Mouse (Mus musculus) forebrain, embryonic 13.5 days (tissue): ENCODE data around the gene Pla2g4b. TPM values are rescaled to one million over a fixed set of nuclear protein-coding genes. Genes with fewer than 3 reads are reported as not detected.

Experiments
- ATAC-seq: fragments of 200-750 bp; cut with Nextera tagmentation; 2 replicates; pipeline ENCODE4 v1.8.0; 2017
- H3K27ac ChIP-seq: fragments of 300-500 bp; sonication (generic); 2 replicates; pipeline ENCODE4 v1.5.1; 2015; ENCODE audit warnings: inconsistent platforms, mild to moderate bottlenecking, moderate library complexity
- H3K27me3 ChIP-seq: fragments of 300-500 bp; sonication (generic); 2 replicates; pipeline ENCODE4 v1.6.1; 2015; ENCODE audit warnings: mild to moderate bottlenecking, inconsistent platforms
- H3K36me3 ChIP-seq: fragments of 300-500 bp; sonication (generic); 2 replicates; pipeline ENCODE4 v1.6.1; 2015; ENCODE audit warnings: mild to moderate bottlenecking, inconsistent platforms; ENCODE audit not compliant: poor library complexity, severe bottlenecking
- H3K4me1 ChIP-seq: fragments of 300-500 bp; sonication (generic); 2 replicates; pipeline ENCODE4 v1.6.1; 2015; ENCODE audit warnings: inconsistent platforms
- H3K4me2 ChIP-seq: fragments of 300-500 bp; sonication (generic); 2 replicates; pipeline ENCODE4 v1.6.1; 2015; ENCODE audit warnings: inconsistent platforms, mild to moderate bottlenecking, moderate library complexity
- H3K4me3 ChIP-seq: fragments of 300-500 bp; sonication (generic); 2 replicates; pipeline ENCODE4 v1.5.1; 2015; ENCODE audit warnings: mild to moderate bottlenecking, inconsistent platforms
- H3K9ac ChIP-seq: fragments of 300-500 bp; sonication (generic); 2 replicates; pipeline ENCODE4 v1.6.1; 2015; ENCODE audit warnings: mild to moderate bottlenecking, inconsistent platforms
- H3K9me3 ChIP-seq: fragments of 300-500 bp; sonication (generic); replicated peaks from 2 replicates; pipeline ENCODE4 v1.6.1; 2016; ENCODE audit warnings: inconsistent platforms
- WGBS: fragments of 180-500 bp; shearing (Covaris S2); methylation state at CpG from one replicate; pipeline ENCODE4 v1.1.7; 2015; 5-methylcytosine and 5-hydroxymethylcytosine counted together
- microRNA-seq: library from miRNA; unstranded; fragments of <30 nt; microRNA quantifications from one replicate; pipeline ENCODE4, GENCODE M21; 2016
- polyA plus RNA-seq: library from polyadenylated mRNA; unstranded; fragments of >200 nt; fragmentation: Nextera tagmentation; extraction: Ambion mirVana; gene quantifications from 2 replicates; pipeline ENCODE4 v1.2.1, GENCODE M21; 2015

Pla2g4b gene
- polyA plus RNA-seq, 1 experiment from 2014 or later: 1.5 TPM

DNA sequence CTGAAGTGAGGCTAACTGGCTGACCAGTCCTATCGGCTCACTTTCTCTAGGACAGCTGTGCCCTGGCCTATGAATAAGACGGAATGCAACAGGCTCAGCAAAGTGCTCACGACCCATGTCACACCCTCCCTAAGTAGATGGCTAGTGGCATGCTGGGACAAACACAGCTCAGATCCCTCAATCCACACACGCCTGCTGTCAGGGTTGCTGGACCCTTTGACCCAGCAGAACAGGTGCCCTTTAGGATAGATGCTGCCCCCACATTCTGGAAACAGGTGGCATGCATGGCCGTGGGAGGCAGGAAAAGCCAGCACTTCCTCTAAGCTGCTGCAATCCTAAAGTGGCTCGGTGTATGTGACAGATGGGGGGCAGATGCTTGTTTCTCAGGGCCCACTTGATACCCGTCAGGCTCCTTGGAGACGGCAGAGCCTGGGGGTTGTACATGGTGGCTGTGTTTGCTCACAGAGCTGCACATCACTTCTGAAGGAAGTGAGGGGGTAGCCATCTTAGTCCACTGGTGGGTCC is 36.3 kb downstream of the Pla2g4b start:
- Histone ChIP-seq H3K9ac (no peak overlapping the region), H3K9me3 (no peaks in the 10 kb centered on the region), H3K27me3 (peaks cover 1% of the 10 kb centered on the region), H3K4me1 (peaks cover 12% of the 10 kb centered on the region; the same call in 1 of the 2 replicates), H3K27ac (no peak overlapping the region), H3K4me2 (no peak overlapping the region), H3K4me3 (no peak overlapping the region), H3K36me3 (no peaks in the 10 kb centered on the region)
- ATAC-seq: no peak
- WGBS: 67% methylated on average over 8 of the region's 8 CpGs

- Histone ChIP-seq H3K36me3 (no peaks in the 10 kb centered on the region), H3K27me3 (peaks cover 30% of the 10 kb centered on the region)
- ATAC-seq: no peak
Observed at GRCm38 (mm10) chr2:120074096-120074495, 40.9 kb downstream of the Pla2g4b start.

DNA sequence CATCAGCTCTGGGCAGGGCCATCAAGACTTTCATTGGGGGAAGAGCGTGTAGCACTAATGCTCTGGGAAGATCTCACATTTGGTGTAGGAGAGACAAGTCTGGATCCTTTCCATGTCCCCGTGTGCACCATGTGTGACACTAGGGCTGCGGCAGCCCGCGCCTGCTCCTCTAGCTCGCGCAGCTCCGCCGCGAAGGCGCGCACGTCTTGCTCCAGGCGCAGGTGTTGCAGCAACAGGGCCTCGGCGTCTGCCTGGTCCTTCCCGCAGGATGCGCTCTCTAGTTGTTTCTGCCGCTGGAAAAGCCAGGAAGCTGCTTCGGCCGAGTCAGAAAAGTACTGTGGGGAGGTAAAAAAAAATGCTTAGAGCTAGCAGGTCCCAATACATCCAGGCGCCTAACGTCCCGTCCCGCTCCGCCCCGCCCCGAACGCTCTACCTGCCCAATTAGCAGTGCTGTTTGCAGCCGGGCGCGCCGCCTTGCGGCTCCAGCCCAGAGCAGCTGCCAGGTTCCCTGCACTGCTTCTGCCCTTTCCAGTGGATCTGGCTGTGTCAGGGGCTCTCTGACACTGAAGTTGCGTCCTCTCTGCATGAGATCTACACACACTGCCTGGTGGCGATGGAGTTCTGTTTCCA is 43.0 kb downstream of the Pla2g4b start:
- peak; percentile 70 for ATAC-seq
- peak overlapping the region; percentile 5 for H3K9ac ChIP-seq
- 1% methylated on average over 36 of the region's 36 CpGs for WGBS

More at GRCm38 (mm10) chr2:120074096-120074495, 40.9 kb downstream of the Pla2g4b start:
- H3K4me2 ChIP-seq: no peak overlapping the region
- peaks cover 14% of the 10 kb centered on the region for H3K4me1 ChIP-seq
- no peak overlapping the region for H3K27ac ChIP-seq
- no peaks in the 10 kb centered on the region for H3K9me3 ChIP-seq
- 91% methylated on average over 4 of the region's 4 CpGs for WGBS
- H3K4me3 ChIP-seq: no peak overlapping the region
- H3K9ac ChIP-seq: no peak overlapping the region

DNA sequence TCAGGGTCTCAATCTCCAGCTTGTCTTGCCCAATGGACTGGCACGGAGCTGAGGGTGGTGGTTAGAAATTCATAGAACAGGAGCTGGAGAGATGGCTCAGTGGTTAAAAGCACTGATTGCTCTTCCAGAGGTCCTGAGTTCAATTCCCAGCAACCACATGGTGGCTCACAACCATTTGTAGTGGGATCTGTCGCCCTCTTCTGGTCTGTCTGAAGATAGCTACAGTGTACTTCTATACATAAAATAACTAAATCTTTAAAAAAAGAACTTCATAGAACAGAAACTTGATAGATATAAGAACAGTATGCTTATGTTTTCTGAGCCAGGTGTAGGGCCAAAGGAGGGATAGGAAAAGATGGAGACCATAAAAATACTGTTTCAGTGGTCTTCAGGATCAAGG is 49.2 kb downstream of the Pla2g4b start:
- ATAC-seq: no peak
- Histone ChIP-seq H3K9ac (no peak overlapping the region), H3K9me3 (no peaks in the 10 kb centered on the region), H3K4me2 (no peak overlapping the region), H3K4me3 (no peak overlapping the region), H3K27ac (no peak overlapping the region), H3K27me3 (peaks cover 2% of the 10 kb centered on the region), H3K36me3 (no peaks in the 10 kb centered on the region), H3K4me1 (no peaks in the 10 kb centered on the region)
- 73% methylated on average over 2 of the region's 2 CpGs for WGBS

More for the DNA sequence above, 43.0 kb downstream of the Pla2g4b start:
- Histone ChIP-seq H3K4me3 (peak overlapping the region; percentile 32), H3K27ac (no peak overlapping the region), H3K4me1 (peaks cover 9% of the 10 kb centered on the region; the same call in 1 of the 2 replicates), H3K9me3 (no peaks in the 10 kb centered on the region), H3K36me3 (no peaks in the 10 kb centered on the region), H3K27me3 (peaks cover 30% of the 10 kb centered on the region), H3K4me2 (peak overlapping the region; percentile 65)

GRCm38 (mm10) chr2:120084593-120085361 is 51.6 kb downstream of the Pla2g4b start:
- Histone ChIP-seq H3K36me3 (no peaks in the 10 kb centered on the region), H3K9ac (no peak overlapping the region), H3K4me2 (no peak overlapping the region), H3K4me3 (no peak overlapping the region), H3K9me3 (no peaks in the 10 kb centered on the region), H3K27me3 (no peaks in the 10 kb centered on the region), H3K4me1 (no peaks in the 10 kb centered on the region), H3K27ac (no peak overlapping the region)
- 80% methylated on average over 14 of the region's 14 CpGs for WGBS
- no peak for ATAC-seq

DNA sequence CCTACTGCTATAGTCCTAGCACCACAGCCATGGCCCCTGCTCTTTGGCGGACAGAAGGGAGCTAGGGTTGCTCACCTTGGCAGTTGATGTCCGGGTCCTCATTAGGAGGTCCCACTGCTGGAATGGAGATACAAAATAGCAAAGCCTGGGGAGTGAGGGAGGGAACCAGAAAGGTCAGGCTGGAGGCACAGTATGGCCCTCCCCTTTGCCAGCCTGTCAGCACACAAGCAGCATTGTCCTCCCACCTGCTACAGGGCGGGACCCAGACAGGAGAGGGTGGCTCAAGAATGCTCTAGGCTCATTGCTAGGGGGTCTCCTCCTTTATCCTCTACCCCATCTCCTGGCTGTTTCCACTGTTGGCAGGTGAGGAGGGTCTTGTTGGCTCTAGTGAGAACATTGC is 52.8 kb downstream of the Pla2g4b start:
- no peak for ATAC-seq

GRCm38 (mm10) chr2:120087391-120087790 is 54.2 kb downstream of the Pla2g4b start:
- Histone ChIP-seq H3K4me3 (no peak overlapping the region), H3K27ac (no peak overlapping the region), H3K9me3 (no peaks in the 10 kb centered on the region), H3K27me3 (no peaks in the 10 kb centered on the region), H3K4me2 (no peak overlapping the region), H3K36me3 (no peaks in the 10 kb centered on the region), H3K9ac (no peak overlapping the region), H3K4me1 (no peaks in the 10 kb centered on the region)
- 77% methylated on average over 3 of the region's 3 CpGs for WGBS
- ATAC-seq: no peak

More for the DNA sequence above, 52.8 kb downstream of the Pla2g4b start:
- H3K36me3 ChIP-seq: no peaks in the 10 kb centered on the region
- H3K27ac ChIP-seq: no peak overlapping the region
- H3K4me2 ChIP-seq: no peak overlapping the region
- H3K4me3 ChIP-seq: no peak overlapping the region
- H3K4me1 ChIP-seq: no peaks in the 10 kb centered on the region
- H3K27me3 ChIP-seq: no peaks in the 10 kb centered on the region
- no peaks in the 10 kb centered on the region for H3K9me3 ChIP-seq
- no peak overlapping the region for H3K9ac ChIP-seq
- 97% methylated on average over 3 of the region's 3 CpGs for WGBS

- Histone ChIP-seq H3K27me3 (no peaks in the 10 kb centered on the region), H3K27ac (no peak overlapping the region), H3K9me3 (no peaks in the 10 kb centered on the region), H3K36me3 (no peaks in the 10 kb centered on the region), H3K4me1 (no peaks in the 10 kb centered on the region), H3K4me3 (no peak overlapping the region), H3K9ac (no peak overlapping the region), H3K4me2 (no peak overlapping the region)
- ATAC-seq: no peak
- 81% methylated on average over 2 of the region's 2 CpGs for WGBS
Observed at GRCm38 (mm10) chr2:120087897-120088296, 54.7 kb downstream of the Pla2g4b start.

GRCm38 (mm10) chr2:120090979-120091378 is 57.8 kb downstream of the Pla2g4b start:
- no peak overlapping the region for H3K4me2 ChIP-seq
- H3K27ac ChIP-seq: no peak overlapping the region
- ATAC-seq: no peak
- H3K4me3 ChIP-seq: no peak overlapping the region
- H3K9ac ChIP-seq: no peak overlapping the region
- no peaks in the 10 kb centered on the region for H3K9me3 ChIP-seq
- WGBS: 96% methylated on average over 17 of the region's 17 CpGs
- H3K36me3 ChIP-seq: no peaks in the 10 kb centered on the region
- no peaks in the 10 kb centered on the region for H3K4me1 ChIP-seq
- H3K27me3 ChIP-seq: no peaks in the 10 kb centered on the region

Small RNA genes lying within 50 kb of the gene (microRNA-seq; reads per million reads assigned to microRNA genes)
- not detected for gene Mir7665

Other genes starting within 250 kb of the Pla2g4b start
- gene Rpap1, start 245.9 kb upstream of the Pla2g4b start, polyA plus RNA-seq: 22.7 and 27.5 TPM in 2 replicates
- 17.1 and 18.7 TPM in 2 replicates for gene Tyro3, start 235.7 kb upstream of the Pla2g4b start, polyA plus RNA-seq
- 28.5 and 28.8 TPM in 2 replicates for gene Mga, start 136.2 kb upstream of the Pla2g4b start, polyA plus RNA-seq
- 4.0 and 4.3 TPM in 2 replicates for gene Mapkbp1, start 60.7 kb upstream of the Pla2g4b start, polyA plus RNA-seq
- 19.8 and 22.4 TPM in 2 replicates for gene Jmjd7, start 5.9 kb upstream of the Pla2g4b start, polyA plus RNA-seq
- 4.8 and 6.2 TPM in 2 replicates for gene Gm28042, start 5.9 kb upstream of the Pla2g4b start, polyA plus RNA-seq
- gene Ehd4, start 121.2 kb downstream of the Pla2g4b start, polyA plus RNA-seq: 9.8 and 11.3 TPM in 2 replicates
- gene Pla2g4e, start 211.9 kb downstream of the Pla2g4b start, polyA plus RNA-seq: 0.27 and 0.47 TPM in 2 replicates